Mouse (Mus musculus): ENCODE data around the gene Adcy1.

GRCm38 (mm10) chr11:7063001-7063584 is at the start of gene Adcy1:
- TF ChIP-seq KAT2A (IDR thresholded peaks at IDR 0.05; ENCODE audit: insufficient replicate concordance, low read length) (no peak), POLR2AphosphoS2 (IDR thresholded peaks at IDR 0.05; ENCODE audit: low read depth, low read length) (no peak), ZMIZ1 (IDR thresholded peaks at IDR 0.05; ENCODE audit: low read depth, low read length) (no peak), CTCF (conservative IDR thresholded peaks at IDR 0.05 in 1 of 2, IDR thresholded peaks at IDR 0.05 in 1 of 2; ENCODE audit: low read depth in 2 of 2, low read length in 2 of 2) (no peak), EP300 (IDR thresholded peaks at IDR 0.05; ENCODE audit: low read length) (no peak), JUND (conservative IDR thresholded peaks at IDR 0.05; ENCODE audit: low read depth, low read length) (no peak), PAX5 (IDR thresholded peaks at IDR 0.05; ENCODE audit: low read length) (no peak), ZNF384 (IDR thresholded peaks at IDR 0.05; ENCODE audit: low read depth, low read length) (no peak), MEF2A (IDR thresholded peaks at IDR 0.05; ENCODE audit: borderline replicate concordance, low read depth, low read length) (no peak), ELF1 (IDR thresholded peaks at IDR 0.05; ENCODE audit: low read depth, low read length) (no peak), CHD1 (IDR thresholded peaks at IDR 0.05; ENCODE audit: low read depth, low read length) (no peak), POLR2A (IDR thresholded peaks at IDR 0.05; ENCODE audit: low read depth, low read length) (no peak), TCF12 (IDR thresholded peaks at IDR 0.05; ENCODE audit: low read depth, low read length) (no peak), USF1 (IDR thresholded peaks at IDR 0.05; ENCODE audit: low read depth, low read length) (no peak)
